Mouse (Mus musculus) spleen, adult 2 months (tissue): ENCODE results near the gene Tcte3. TPM values are rescaled to one million over a fixed set of nuclear protein-coding genes. Genes with fewer than 3 reads are reported as not detected.
"Not testable (repeated sequence)": the region's sequence is repeated elsewhere in the genome, so short reads cannot be mapped to it uniquely, and the experiment has no call there.

ENCODE experiments used
- DNase-seq, 2 experiments: peaks; one replicate each; pipeline versions ENCODE4 v3.0.0 to v3.0.0-alpha.2; 2012 to 2021; ENCODE audit warnings: low spot score in 2 of 2, low read depth in 1 of 2
- H3K27ac ChIP-seq: fragments of 200-500 bp; 2 replicates; pipeline ENCODE4 v1.5.1; 2012; ENCODE audit warnings: low read length, inconsistent platforms; ENCODE audit not compliant: insufficient read depth
- H3K27me3 ChIP-seq: fragments of 200-500 bp; 2 replicates; pipeline ENCODE4 v1.6.1; 2012; ENCODE audit warnings: mild to moderate bottlenecking, moderate library complexity, low read length, inconsistent platforms; ENCODE audit not compliant: control insufficient read depth, insufficient read depth
- H3K36me3 ChIP-seq: fragments of 200-500 bp; 2 replicates; pipeline ENCODE4 v1.6.1; 2012; ENCODE audit warnings: mild to moderate bottlenecking, low read length, inconsistent platforms; ENCODE audit not compliant: control insufficient read depth, insufficient read depth
- H3K4me1 ChIP-seq: fragments of 200-500 bp; 2 replicates; pipeline ENCODE4 v1.6.1; 2011; ENCODE audit warnings: inconsistent platforms; ENCODE audit not compliant: control insufficient read depth, insufficient read depth, insufficient read length
- H3K4me3 ChIP-seq: fragments of 200-500 bp; 2 replicates; pipeline ENCODE4 v1.5.1; 2011; ENCODE audit warnings: mild to moderate bottlenecking, inconsistent platforms; ENCODE audit not compliant: insufficient read depth, insufficient read length; ENCODE audit errors: extremely low read depth
- CTCF ChIP-seq: fragments of 200-500 bp; IDR thresholded peaks from 2 replicates; pipeline ENCODE4 v1.5.1; 2011; ENCODE audit warnings: mild to moderate bottlenecking, inconsistent platforms; ENCODE audit not compliant: insufficient read depth, insufficient read length, insufficient replicate concordance; ENCODE audit errors: extremely low read depth
- POLR2A ChIP-seq: fragments of 200-500 bp; IDR thresholded peaks from 2 replicates; pipeline ENCODE4 v1.6.1; 2011; ENCODE audit warnings: low read depth, low read length, inconsistent platforms
- WGBS: fragments of 180-500 bp; shearing (Covaris S2); methylation state at CpG from one replicate; pipeline ENCODE4 v1.1.7; 2018; 5-methylcytosine and 5-hydroxymethylcytosine counted together
- polyA plus RNA-seq: library from polyadenylated mRNA; depleted of rRNA; stranded (reverse); fragments of >200 nt; gene quantifications from 2 replicates; pipeline ENCODE4 v1.2.3, GENCODE M21; 2012; rRNA removed

Tcte3 gene
- polyA plus RNA-seq, result not detected in 2 replicates

GRCm38 (mm10) chr17:15041175-15041729, at the start of gene Tcte3, which contains the start of the genes Ermard and Gm3448:
Gene Tcte3 (minus strand): TSS chr17:15041488.
Gene Ermard (plus strand): TSS chr17:15041208.
Gene Gm3448 (minus strand): TSS chr17:15041537.
- DNase-seq, result peak in 1 of 2 experiments; percentile 10
- WGBS, result no CpG with 5 or more reads among the region's 56 CpGs
- not testable (repeated sequence) for H3K27ac ChIP-seq, H3K36me3 ChIP-seq, H3K4me1 ChIP-seq, H3K27me3 ChIP-seq, H3K4me3 ChIP-seq

- Histone ChIP-seq H3K27ac (no peak overlapping the region), H3K27me3 (no peaks in the 10 kb centered on the region), H3K4me1 (no peaks in the 10 kb centered on the region), H3K36me3 (no peaks in the 10 kb centered on the region), H3K4me3 (no peak overlapping the region)
- TF ChIP-seq POLR2A, result no peak
- no peak for TF ChIP-seq CTCF
- DNase-seq, result no peak
- 69% methylated on average over 8 of the region's 8 CpGs for WGBS
Observed at GRCm38 (mm10) chr17:15088591-15089001, 47.3 kb upstream of the Tcte3 start.

GRCm38 (mm10) chr17:15088166-15088565, 46.9 kb upstream of the Tcte3 start:
- Histone ChIP-seq H3K27me3 (no peaks in the 10 kb centered on the region), H3K36me3 (no peaks in the 10 kb centered on the region), H3K4me3 (no peak overlapping the region), H3K4me1 (no peaks in the 10 kb centered on the region), H3K27ac (no peak overlapping the region)
- TF ChIP-seq POLR2A, result no peak
- TF ChIP-seq CTCF, result no peak
- WGBS, result 72% methylated on average over 2 of the region's 2 CpGs
- no peak for DNase-seq

GRCm38 (mm10) chr17:15085006-15085405, 43.7 kb upstream of the Tcte3 start:
- Histone ChIP-seq H3K4me3 (no peak overlapping the region), H3K27me3 (no peaks in the 10 kb centered on the region), H3K4me1 (no peaks in the 10 kb centered on the region), H3K36me3 (no peaks in the 10 kb centered on the region), H3K27ac (no peak overlapping the region)
- 80% methylated on average over 2 of the region's 2 CpGs for WGBS
- DNase-seq, result no peak
- TF ChIP-seq POLR2A (no peak), CTCF (no peak)

GRCm38 (mm10) chr17:15084226-15084848, 43.0 kb upstream of the Tcte3 start:
- WGBS, result 57% methylated on average over 13 of the region's 13 CpGs
- Histone ChIP-seq H3K4me1 (no peaks in the 10 kb centered on the region), H3K27me3 (no peaks in the 10 kb centered on the region), H3K27ac (no peak overlapping the region), H3K4me3 (no peak overlapping the region), H3K36me3 (no peaks in the 10 kb centered on the region)
- no peak for DNase-seq
- TF ChIP-seq POLR2A, result no peak
- TF ChIP-seq CTCF, result no peak

GRCm38 (mm10) chr17:15077536-15077935, 36.2 kb upstream of the Tcte3 start:
- no peak overlapping the region for H3K27ac ChIP-seq
- no peak for TF ChIP-seq CTCF
- TF ChIP-seq POLR2A, result no peak
- 79% methylated on average over 2 of the region's 2 CpGs for WGBS

GRCm38 (mm10) chr17:15075033-15075432, 33.7 kb upstream of the Tcte3 start:
- no peaks in the 10 kb centered on the region for H3K27me3 ChIP-seq
- no peak overlapping the region for H3K4me3 ChIP-seq
- no peaks in the 10 kb centered on the region for H3K4me1 ChIP-seq
- TF ChIP-seq POLR2A (no peak), CTCF (no peak)
- H3K36me3 ChIP-seq, result no peaks in the 10 kb centered on the region
- H3K27ac ChIP-seq, result no peak overlapping the region
- 92% methylated on average over 8 of the region's 8 CpGs for WGBS
- DNase-seq, result no peak

More at GRCm38 (mm10) chr17:15077536-15077935, 36.2 kb upstream of the Tcte3 start:
- DNase-seq, result no peak
- no peaks in the 10 kb centered on the region for H3K27me3 ChIP-seq
- no peaks in the 10 kb centered on the region for H3K4me1 ChIP-seq
- H3K36me3 ChIP-seq, result no peaks in the 10 kb centered on the region
- H3K4me3 ChIP-seq, result no peak overlapping the region
